Mouse (Mus musculus) urinary bladder, postnatal 36 days (tissue): ENCODE data around the gene Nop10.
"Not testable (repeated sequence)": the region's sequence is repeated elsewhere in the genome, so short reads cannot be mapped to it uniquely, and the experiment has no call there.

Experiments used
- DNase-seq, 2 experiments: peaks; one replicate each; pipeline ENCODE4 v3.0.0; 2022; ENCODE audit warnings: low spot score in 2 of 2, mixed read lengths in 1 of 2

Gene Nop10

DNA sequence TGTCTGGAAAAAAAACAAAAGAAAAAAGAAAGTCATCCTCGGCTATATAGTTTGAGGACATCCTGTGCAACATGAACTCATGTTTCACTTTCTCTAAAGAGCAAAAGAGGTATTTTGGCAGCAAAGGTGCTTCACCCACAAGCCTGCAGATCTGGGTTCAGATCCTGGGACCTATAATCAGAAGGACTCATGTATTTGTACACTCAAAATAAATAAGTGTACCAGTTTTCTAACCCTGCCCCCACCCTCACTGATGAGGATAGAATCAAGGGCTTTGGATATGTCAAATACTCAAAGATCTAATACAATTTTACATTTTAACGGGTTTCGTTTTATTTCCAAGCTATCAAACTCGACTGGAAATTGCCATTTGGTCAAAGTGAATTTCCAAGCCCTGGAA is 2.6 kb downstream of the Nop10 start:
- DNase-seq = no peak

DNA sequence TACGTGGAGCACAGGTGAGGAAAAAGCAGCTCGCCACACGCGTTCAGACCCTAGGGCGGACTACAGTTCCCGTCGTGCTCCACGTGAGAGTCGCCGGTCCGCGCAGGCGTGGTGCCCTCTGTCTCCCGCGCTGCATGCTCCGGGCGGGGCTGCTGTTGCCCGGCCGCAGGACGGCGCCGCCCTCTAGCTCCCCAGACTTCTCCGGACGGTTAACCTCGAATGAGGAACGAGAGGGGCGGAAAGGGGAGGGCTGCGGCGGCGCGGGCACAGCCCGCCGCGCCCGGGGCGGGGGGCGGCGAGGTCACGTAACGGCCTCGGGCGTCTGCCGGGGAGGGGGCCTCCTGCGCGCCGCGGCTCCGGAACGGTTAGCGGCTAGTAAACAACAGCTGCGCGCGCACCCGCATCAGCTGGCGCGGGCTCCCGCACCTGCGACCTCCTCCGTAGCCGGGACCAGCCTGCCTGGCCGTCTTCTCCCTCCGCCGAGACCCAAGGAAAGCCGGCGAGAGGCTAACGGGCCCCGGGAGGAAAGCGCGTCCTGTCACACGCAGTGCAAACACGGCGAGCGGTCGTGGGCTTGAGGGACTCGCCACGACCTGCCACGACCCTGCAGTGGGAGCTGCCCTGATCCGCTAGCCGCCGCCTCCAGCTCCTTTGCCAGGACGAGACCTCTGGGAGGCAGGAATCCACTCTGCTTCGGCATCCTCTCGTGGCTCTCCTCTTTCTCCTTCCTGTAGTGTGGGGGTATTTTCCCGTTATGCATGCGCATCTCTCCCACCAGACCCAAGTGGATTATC is 3.9 kb downstream of the Nop10 start, which contains the start of gene Slc12a6:
Gene Slc12a6, plus strand, starts transcription at position 378 of the 794 bp plus-strand sequence.
- peak; percentile 86 to 93 for DNase-seq

DNA sequence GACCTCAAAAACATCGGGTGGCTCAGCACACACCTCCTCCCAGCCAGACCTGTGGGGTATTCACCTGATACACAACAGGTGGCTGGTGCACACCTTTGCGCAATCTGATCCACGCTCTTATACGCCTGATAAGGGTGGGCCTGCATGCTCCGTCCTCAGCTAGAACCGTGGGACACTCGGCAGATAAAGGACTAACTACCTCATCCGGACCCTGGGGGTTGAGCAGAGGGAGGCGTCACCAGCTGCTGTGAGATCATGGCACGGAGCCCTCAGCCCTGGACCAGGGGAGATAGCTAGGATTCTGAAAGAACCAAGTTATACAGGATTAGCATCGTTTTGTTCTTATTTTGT is 4.5 kb downstream of the Nop10 start, which contains the start of gene Gm21985:
Gene Gm21985, plus strand, starts transcription at position 73 of the 351 bp plus-strand sequence.
- DNase-seq = peak in 1 of 2 experiments; percentile 35

DNA sequence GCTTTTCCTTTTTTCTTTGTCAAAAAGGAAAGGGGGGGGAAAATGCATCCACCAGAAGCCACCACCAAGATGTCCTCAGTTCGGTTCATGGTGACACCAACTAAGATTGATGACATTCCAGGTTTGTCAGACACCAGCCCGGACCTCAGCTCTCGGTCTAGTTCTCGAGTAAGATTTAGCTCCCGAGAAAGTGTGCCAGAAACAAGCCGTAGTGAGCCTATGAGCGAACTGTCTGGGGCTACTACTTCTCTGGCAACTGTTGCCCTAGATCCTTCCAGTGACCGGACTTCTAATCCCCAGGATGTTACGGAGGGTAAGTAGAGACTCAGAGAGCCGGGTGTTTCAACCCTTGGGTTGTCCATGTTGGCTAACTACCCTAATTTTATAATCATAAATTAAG is 5.1 kb downstream of the Nop10 start:
- DNase-seq = no peak

DNA sequence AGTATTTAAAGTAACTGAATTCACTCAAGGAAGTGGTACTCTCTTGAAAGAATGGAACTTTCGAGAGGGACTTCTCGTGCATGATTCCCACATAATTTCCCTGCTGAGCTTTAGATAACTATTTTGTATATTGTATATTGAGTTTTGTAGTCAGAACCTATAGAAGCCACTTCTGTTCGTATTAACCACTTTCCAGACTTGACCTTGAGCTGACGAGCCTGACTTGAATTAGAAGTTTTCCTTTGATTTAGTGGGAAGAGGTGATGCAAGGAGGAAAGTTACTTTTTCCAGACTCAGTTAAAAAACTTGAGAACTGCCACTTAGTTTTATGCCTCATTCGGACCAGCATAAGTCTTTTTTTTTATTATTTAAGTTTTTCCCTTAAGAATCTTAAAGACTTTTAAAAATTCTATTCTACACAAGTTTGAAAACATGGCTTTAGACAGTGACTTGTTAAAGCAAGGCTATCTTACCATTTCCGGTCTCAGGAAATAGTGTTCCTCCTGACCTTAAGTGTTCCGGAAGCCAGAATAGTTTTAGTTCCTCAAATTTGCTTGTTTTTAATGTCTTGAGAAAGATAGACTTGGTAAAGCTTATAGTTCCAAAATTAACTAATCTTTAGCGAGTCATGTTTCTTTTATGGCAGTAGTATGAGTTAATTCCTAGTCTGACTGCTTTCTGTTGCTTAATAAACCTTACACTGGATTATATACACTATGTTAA is 6.0 kb downstream of the Nop10 start:
- no peak for DNase-seq

DNA sequence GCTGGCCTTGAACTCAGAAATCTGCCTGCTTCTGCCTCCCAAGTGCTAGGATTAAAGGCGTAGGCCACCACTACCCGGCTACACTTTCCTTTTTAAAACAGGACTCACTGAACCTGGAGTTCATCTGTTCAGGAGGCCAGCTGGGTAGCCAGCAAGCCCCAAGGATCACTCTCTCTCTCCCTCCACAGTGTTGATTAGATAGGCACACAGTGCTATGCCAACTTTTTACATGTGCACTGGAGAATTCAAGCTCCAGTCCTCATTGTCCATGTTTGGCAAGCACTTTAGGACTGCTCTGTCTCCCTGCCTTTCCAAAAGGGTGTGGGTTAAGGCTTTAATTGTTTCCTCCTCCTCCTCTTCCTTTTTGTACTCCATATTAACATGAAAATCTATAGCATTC is 8.3 kb downstream of the Nop10 start:
- DNase-seq = no peak

DNA sequence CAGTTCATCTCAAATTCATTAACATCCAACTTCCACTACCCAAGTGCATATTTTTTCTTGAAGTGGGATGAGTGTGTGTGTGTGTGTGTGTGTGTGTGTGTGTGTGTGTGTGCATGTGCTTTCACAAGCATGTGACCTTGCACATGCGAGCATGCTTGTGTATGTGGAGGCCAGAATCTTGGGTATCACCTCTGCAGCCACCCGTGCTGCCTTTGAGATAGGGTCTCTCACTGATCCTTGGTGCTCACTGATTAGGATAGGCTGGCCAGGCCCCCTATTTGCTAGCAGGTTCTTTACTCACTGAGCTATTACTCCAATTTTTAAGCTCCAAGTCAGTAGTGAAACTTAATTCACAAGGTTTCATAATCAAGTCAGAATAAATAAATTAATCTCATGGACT is 11.2 kb downstream of the Nop10 start:
- DNase-seq = no peak

DNA sequence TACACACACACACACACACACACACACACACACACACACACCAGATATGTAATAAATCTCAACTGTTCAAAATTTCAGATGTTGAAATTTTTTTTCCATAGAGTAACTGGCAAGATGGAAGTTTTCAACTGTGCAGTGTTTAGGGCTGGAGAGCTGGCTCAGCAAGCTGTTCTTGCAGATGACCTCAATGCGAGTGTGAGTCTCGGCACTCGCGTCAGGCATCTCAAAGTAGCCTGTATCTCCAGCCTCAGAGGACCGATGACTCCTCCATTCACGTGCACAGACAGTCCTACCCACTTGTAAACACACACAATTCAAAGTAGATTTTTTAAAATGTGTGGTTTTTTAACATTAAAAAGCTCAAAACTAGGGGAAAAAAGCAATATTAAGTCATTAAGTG is 11.7 kb downstream of the Nop10 start:
- no peak for DNase-seq

DNA sequence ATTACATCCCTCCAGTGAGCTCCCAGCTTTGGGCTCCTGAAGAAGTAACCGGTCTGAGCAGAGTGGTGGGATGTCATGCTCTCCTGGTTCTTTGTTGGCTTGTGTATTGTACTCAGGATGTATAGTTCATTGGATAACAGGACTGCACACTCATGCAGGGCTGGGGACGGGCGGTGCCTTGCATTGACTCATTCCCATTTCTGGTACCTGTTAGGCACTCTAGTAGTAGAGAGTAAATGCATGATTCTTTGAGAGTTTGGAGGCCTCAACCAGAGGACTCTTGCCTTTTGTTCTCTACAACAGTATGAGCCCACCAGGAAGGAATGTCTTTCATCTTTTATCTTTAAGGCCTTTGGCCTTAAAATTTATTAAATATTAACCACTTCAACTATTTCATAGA is 15.1 kb downstream of the Nop10 start:
- DNase-seq = no peak

DNA sequence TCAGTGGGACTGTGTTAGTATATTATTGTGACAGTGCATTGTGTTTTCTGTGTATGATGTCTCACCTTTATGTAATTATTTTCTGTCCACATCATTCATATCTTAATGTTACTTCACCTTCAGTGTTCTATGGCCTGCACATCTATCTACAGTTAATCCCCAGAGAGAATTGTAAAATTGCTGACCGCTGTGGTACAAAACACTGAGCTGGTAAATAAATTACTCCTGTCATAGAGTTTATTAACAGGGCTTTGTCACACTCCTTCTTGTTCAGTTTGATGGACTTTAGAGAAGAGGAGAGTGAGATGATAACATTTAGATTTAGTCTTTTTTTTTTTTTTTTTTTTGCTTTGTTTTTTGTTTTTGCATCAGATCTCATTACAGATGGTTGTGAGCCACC is 21.1 kb downstream of the Nop10 start:
- DNase-seq = no peak

DNA sequence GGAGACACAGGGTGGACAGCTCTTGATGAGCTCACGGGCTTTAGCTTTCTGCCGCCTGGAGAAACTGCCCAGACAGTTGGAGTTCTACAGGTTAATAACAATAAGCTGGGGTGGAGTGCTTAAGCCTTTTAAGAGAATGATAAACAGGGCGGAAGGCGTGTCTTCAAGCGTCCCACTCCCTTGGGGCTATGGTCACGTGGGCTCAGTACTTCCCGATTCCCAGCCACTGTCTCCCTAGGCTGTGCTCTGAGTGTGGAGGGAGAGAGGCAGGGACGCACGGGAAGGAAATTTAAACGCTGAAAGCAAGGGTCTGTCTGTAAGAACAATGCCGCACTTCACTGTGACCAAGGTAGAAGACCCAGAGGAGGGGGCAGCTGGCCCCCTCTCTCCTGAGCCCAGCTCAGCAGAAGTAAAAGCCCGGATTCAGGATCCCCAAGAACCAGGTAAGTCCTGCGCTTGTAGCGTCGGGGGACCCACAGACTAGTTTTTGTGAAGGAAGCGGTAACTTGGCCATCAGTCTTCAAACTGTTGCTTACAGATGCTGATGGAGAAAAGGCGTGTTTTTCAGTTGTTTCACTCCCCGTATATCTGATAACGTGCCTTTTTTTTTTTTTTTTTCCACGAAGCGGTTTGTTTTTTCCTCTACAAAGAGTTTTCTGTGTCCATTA is 22.8 kb downstream of the Nop10 start:
- DNase-seq = peak; percentile 57 to 66

DNA sequence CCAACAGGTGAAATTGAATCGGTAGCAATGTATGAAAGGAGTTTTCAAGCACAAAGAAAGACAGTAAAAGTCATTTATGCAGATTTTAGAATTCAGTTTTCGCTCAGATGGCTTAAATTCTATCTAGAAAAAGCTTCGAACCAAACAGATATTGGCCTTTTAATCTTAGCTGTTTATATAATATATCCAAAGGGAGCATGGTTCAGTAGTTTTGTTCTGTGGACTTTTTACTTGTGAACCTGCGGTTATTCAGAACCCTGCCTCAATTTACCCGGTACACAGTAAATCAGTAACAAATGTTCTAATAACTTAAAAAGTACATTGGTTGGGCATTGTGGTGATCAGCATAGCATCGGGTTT is 23.3 kb downstream of the Nop10 start:
- no peak for DNase-seq

DNA sequence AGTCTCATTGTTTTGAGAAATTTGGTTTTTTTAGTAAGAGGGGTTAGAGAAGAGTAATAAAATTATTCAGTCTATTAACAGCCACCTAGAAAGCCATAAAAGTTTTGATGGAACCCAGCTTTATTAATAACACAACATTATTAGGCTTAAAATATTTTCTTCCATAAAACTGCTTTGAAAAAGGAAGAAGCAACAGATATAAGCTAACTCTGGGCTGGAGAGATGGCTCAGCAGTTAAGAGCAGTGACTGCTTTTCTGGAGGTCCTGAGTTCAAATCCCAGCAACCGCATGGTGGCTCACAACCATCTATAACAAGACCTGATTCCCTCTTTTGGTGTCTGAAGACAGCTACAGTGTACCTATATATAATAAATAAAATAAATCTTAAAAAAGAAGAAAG is 24.3 kb downstream of the Nop10 start:
- not testable (repeated sequence) for DNase-seq

DNA sequence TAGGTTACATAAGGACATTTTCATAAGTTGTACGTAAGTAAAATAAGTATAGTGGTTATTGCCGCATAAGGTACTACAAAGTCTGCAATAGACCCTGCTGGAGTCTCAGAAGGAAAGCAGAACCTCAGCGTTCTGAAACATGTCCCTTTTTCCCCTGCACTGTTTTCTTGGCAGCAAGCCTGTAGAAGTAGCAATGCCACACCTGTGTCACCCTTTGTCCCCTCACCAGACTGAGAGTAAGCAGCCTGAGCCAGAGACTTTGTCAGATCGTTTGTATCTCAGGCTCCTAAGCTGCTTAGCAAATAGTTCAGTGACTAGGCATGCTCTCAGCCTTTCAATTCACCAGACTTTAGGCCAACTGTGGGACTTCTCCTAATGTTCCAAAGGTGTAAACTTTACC is 25.3 kb downstream of the Nop10 start:
- DNase-seq = peak in 1 of 2 experiments; percentile 17

DNA sequence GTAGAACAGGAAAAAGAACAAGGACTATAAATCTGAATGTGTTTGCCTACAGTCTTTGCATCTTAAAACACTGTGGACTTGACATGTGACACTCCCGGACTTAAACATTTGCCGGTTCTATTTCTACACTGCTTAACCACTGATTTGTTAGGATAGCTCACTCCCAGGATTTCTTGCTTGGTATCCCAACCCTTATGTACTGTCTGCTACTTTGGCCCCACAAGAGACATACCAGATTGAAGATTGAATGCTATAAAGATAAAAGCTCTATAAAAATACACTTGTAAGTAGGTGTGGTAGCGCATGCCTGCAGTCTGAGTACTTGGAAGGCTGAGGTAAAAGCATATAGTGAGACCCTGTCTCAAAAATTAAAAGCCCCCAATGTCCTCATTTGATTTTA is 27.8 kb downstream of the Nop10 start:
- DNase-seq = no peak

DNA sequence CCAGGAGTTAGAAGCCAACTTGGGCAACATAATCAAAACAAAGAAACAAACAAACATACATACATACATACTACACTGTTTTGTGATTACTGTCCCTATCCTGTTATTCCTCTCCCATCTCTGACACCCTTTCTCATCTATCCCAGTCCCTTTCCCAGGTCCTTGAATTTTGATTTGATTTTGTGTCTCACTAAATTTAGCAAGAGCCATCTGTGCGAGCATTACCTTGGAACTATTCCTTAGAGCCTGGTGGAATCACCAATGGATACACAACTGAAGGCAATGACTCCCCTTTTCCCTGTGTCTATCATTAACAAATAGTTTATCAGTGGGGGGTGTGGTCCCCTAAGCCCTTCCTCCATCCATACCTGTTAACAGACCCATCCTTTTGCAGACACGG is 31.1 kb downstream of the Nop10 start:
- no peak for DNase-seq

DNA sequence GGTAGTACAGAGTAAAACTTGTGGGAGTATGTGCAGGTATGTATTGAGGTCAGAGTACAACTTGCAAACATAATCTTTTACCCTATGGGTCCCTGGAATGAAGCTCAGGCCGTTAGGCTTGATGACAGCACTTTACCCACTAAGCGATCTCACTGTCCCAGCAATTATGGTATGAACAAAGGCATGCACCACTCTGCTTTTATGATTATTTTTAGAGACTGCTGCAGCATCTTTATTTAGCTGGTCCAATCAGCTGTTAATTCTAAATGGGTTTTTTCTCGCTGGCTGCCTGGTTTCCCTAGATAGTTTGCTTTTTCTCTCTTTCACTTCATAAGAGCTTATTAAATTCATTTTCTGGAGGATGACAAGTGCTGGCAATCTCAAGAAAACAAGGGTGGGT is 34.5 kb downstream of the Nop10 start:
- no peak for DNase-seq

DNA sequence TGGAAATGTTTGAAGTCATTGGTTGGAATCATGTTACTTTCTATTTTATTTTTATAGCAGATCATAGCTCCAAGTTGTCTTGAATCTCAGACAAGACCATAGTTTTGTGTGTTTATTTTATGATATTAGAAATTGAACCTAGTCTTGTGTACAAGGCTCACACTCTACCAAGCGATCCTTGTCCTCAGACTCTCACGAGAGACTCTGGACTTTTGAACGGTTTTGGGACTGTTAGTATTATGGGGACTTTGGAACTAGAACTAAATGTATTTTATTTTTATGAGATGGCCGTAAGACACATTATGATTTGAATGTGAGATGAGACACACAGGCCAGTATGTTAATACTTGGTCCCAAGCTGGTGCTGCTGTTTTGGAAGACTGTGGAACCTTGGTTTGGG is 36.5 kb downstream of the Nop10 start:
- no peak for DNase-seq

DNA sequence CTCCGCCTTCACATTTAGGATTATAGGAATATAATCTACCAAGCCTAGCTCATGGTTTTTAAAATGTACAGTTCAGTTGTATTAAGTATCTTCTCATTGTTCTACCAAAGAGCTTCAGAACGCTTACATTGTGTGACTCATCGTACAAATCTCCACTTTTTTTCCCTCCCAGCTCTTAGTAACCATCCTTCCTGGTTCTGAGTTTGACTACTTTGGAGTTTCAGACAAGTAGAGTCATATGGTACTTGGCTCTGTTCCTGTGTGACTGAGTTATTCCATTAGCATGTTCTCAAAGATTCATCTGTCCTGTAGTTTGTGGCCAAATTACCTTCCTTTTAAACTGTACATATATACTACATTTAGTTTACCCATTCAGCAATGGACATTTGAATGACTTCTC is 46.9 kb downstream of the Nop10 start:
- DNase-seq = no peak

DNA sequence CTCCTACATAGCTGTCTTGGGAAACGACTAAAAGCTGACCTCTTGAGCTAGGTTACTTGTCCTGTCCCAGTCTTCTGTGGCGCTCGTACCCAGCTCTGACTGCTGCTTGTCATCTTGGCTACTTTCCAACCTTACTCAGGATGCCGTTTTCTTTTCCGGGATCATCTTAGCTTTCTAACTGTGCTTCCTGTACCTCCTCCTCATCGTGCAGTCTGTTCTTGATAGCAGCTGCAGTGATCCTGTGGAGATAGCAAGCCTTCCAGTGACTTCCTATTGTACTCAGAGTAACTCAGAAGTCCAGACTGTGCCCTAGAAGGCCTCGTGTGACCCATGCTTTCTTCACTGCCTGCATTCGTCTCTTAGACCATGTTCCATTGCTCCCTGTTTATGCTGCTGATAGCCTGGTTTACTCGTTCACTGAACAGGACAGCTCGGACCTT is 47.5 kb downstream of the Nop10 start:
- no peak for DNase-seq
